Mouse (Mus musculus) lung, postnatal 0 days (tissue): ENCODE data around the gene Usp47.

Experiments used
- CTCF ChIP-seq: IDR thresholded peaks from 2 replicates; pipeline ENCODE4 v1.5.1; 2016; ENCODE audit warnings: antibody characterized with exemption, mild to moderate bottlenecking
- EP300 ChIP-seq: IDR thresholded peaks from 2 replicates; pipeline ENCODE4 v1.6.1; 2016; ENCODE audit warnings: antibody characterized with exemption, mild to moderate bottlenecking, control low read depth

GRCm38 (mm10) chr7:112138168-112138508, 114.8 kb downstream of the Usp47 start:
- TF ChIP-seq CTCF (no peak), EP300 (no peak)
